Comparison of ENCODE assay signal across 13 mouse cellular contexts in the genomic region with DNA sequence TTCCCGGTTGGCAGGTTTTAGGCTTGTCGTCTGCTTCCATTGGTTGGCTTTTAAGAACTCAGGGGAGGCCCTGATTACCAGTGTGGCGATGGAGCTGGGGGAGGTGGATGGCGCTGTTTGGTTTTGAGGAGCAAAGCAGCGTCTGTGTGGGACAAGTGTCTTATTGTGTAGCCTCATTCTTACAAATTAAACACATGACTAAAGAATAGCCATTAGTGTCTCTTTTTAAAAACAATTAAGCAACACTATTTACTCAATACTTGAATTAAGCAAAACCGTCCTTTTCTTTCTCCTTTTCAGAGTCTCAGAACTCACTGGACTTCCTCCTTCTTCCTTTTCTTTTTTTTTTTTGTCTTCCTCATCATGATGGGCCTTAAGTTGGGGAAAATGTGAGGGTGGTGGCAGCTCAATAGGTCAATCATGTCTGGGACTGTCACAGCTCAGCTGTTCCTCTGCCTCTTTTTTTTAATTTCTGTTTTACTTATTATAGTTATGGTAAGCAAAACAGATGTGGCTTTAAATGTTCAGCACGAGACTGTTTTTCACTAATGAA.
"Had no signal": no experiment of that assay in that cellular context is flagged by ENCODE, and none has a peak within 500 bp of the region (broad histone marks: within the 10 kb centered on the region; RNA-seq: fewer than 3 reads in every experiment).

No protein-coding gene starts in this region.

- H3K9ac ChIP-seq: limb, embryonic 12.5 days; liver, embryonic 15.5 days; lung, embryonic 14.5 days had no signal

- ATAC-seq: midbrain, embryonic 16.5 days had no signal

- H3K4me1 ChIP-seq: liver, embryonic 15.5 days had no signal

- DNase-seq: kidney, adult 18-20 months; kidney, postnatal 10 days; lung, postnatal 14 days; thymus, adult 2 months; thymus, postnatal 25 days had no signal

- H3K9me3 ChIP-seq: limb, embryonic 12.5 days; liver, embryonic 15.5 days; megakaryocyte, embryonic 14.5 days had no signal

- H3K4me3 ChIP-seq: layer of hippocampus, adult 2 months; limb, embryonic 12.5 days; liver, embryonic 15.5 days; megakaryocyte, embryonic 14.5 days had no signal

- H3K36me3 ChIP-seq: limb, embryonic 12.5 days; liver, embryonic 15.5 days had no signal

- H3K4me2 ChIP-seq: liver, embryonic 11.5 days; liver, embryonic 15.5 days; lung, embryonic 14.5 days; midbrain, embryonic 11.5 days had no signal

- H3K27ac ChIP-seq: layer of hippocampus, adult 2 months; liver, embryonic 15.5 days had no signal
